Mouse (Mus musculus) inflammation-experienced regulatory T-cells (primary cell): Measurements from ENCODE around the gene Scgn. TPM values are rescaled to one million over a fixed set of nuclear protein-coding genes. Genes with fewer than 3 reads are reported as not detected.

ENCODE experiments used
- polyA plus RNA-seq, 2 experiments: library from polyadenylated mRNA; unstranded; fragments of 100-300 nt; shearing (Covaris generic); gene quantifications; one replicate each; pipeline ENCODE4 v1.2.1; 2017

Gene Scgn
- not detected for polyA plus RNA-seq

GRCm38 (mm10) chr13:23990928-23991327 lies at the start of gene Scgn:
Scgn (minus strand) TSS chr13:23991214.

GRCm38 (mm10) chr13:23934211-23934520 lies 56.8 kb downstream of the Scgn start, which contains the start of gene Hist1h2aa:
Hist1h2aa (plus strand) TSS chr13:23934462.

GRCm38 (mm10) chr13:23933421-23934210 lies 57.4 kb downstream of the Scgn start, which contains the start of gene Hist1h2ba:
Hist1h2ba (minus strand) TSS chr13:23934156.

GRCm38 (mm10) chr13:23914376-23915167 lies 76.4 kb downstream of the Scgn start, which contains the start of gene Slc17a4:
Slc17a4 (minus strand) TSS chr13:23915009.

Other genes with a start within 250 kb of the Scgn start
- not detected for gene Hist1h3c, start 245.6 kb downstream of the Scgn start, polyA plus RNA-seq
- gene Hist1h2bb, start 244.5 kb downstream of the Scgn start, polyA plus RNA-seq = under 1 TPM in 1 of 2 experiments, not detected in 1; 0.80 TPM
- 1 to 10 TPM in 1 of 2 experiments, under 1 TPM in 1; 0.42 to 2.0 TPM for gene Hist1h2ab, start 240.1 kb downstream of the Scgn start, polyA plus RNA-seq
- not detected for gene Hist1h3b, start 238.9 kb downstream of the Scgn start, polyA plus RNA-seq
- 1 to 10 TPM; 6.9 to 9.9 TPM for gene Hist1h4b, start 234.2 kb downstream of the Scgn start, polyA plus RNA-seq
- gene Hist1h4a, start 230.0 kb downstream of the Scgn start, polyA plus RNA-seq = not detected
- gene Hist1h3a, start 228.8 kb downstream of the Scgn start, polyA plus RNA-seq = 10 to 100 TPM in 1 of 2 experiments, 1 to 10 TPM in 1; 5.0 to 15.8 TPM
- gene Hist1h1a, start 227.5 kb downstream of the Scgn start, polyA plus RNA-seq = 1 to 10 TPM; 1.0 to 1.6 TPM
- under 1 TPM; 0.07 to 0.47 TPM for gene Trim38, start 221.3 kb downstream of the Scgn start, polyA plus RNA-seq
- gene Slc17a2, start 184.2 kb downstream of the Scgn start, polyA plus RNA-seq = under 1 TPM; 0.04 to 0.13 TPM
- gene Slc17a3, start 151.8 kb downstream of the Scgn start, polyA plus RNA-seq = under 1 TPM in 1 of 2 experiments, not detected in 1; 0.20 TPM
- 1 to 10 TPM in 1 of 2 experiments, under 1 TPM in 1; 0.14 to 2.4 TPM for gene Slc17a1, start 123.5 kb downstream of the Scgn start, polyA plus RNA-seq
- gene Slc17a4, start 76.2 kb downstream of the Scgn start, polyA plus RNA-seq = under 1 TPM; 0.06 to 0.56 TPM
- not detected for gene Hist1h2ba, start 57.1 kb downstream of the Scgn start, polyA plus RNA-seq
- gene Hist1h2aa, start 56.8 kb downstream of the Scgn start, polyA plus RNA-seq = not detected